Mouse (Mus musculus): Measurements from ENCODE around the gene Hdac9.

Hdac9 gene

GRCm38 (mm10) chr12:34688941-34689340 lies 228.0 kb downstream of the Hdac9 start:
- DNase-seq, result no peak

DNA sequence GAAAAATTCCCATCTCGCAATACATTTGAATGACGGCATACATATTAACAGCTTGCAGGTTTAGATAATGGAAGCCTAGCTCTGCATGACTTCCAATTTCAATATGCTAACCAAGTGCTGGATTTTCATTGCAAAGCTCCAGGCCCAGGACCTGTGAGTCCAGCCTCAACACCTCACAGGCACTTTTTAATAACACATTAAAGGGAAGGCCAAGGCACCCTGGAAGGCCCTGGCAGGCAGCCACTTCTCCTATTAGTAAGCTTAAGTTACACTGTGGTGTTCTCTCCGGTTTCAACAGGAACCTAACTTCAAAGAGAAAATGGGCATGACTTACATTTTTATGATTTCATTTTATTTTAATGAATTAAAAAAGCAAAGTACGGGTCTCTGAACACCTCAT lies 233.5 kb downstream of the Hdac9 start:
- no peak for DNase-seq

DNA sequence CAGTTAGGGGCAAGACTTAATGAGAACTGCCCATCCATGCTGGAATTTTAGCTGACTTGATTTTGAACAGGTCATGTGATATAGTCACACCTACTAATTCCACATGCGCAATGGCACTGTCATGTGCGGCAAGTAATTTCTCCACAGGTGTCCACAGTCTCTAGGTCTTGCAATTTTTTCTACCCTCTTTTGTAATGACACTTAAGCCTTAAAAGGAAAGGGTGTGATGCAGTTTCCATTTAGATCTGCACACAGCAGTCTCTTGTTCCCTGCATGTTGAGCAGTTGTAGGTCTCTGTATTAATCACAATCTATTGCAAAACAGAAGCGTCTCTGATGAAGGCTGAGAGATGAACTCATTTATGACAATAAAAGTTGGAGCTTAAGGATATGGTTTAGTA lies 234.2 kb downstream of the Hdac9 start:
- DNase-seq, result no peak

- no peak for DNase-seq
Measured at GRCm38 (mm10) chr12:34680576-34680975, 236.3 kb downstream of the Hdac9 start.

DNA sequence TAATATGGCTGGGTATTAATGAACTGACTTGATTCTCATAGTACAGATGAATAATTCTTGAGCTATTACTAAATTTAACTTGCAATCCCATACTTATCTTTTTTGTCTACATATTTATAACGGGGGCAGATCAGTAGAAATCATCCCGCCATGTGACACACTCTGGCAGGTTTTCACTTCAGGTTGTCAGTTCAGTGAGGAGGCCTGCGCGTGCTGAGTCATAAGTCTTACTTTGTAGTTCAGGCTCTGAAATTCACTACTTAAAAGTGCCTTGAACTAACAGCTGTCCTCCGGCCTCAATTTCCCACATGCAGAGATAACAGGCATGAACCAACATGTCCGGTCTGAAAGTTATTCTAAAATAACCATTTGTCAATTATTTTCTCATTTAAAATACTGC lies 239.8 kb downstream of the Hdac9 start:
- no peak for DNase-seq

- DNase-seq, result no peak
Measured at GRCm38 (mm10) chr12:34674235-34674634, 242.7 kb downstream of the Hdac9 start.

GRCm38 (mm10) chr12:34673539-34673938 lies 243.4 kb downstream of the Hdac9 start:
- DNase-seq, result no peak

DNA sequence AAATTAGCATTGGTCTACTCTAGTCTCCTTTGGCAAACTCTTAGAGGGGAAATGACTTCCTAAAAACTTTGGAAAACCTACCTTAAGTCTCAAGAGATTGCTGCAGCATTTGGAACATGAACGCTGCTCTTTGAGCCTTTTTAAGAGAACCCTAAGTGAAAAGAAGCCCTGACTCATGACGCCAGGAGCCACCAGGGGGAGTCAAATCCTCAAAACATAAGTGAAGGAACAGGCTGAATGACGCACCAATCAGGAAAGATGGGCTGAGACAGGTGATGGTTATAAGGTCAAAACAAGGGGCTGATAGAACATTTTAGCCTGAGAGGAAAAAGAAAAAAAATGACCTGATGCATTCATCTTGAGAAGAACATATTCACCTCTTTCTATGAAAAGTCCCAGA lies 252.1 kb downstream of the Hdac9 start:
- DNase-seq, result peak; percentile 83

- DNase-seq, result no peak
Measured at GRCm38 (mm10) chr12:34661378-34661777, 255.5 kb downstream of the Hdac9 start.

- DNase-seq, result no peak
Measured at GRCm38 (mm10) chr12:34660027-34660426, 256.9 kb downstream of the Hdac9 start.

GRCm38 (mm10) chr12:34658568-34658967 lies 258.3 kb downstream of the Hdac9 start:
- no peak for DNase-seq

- DNase-seq, result peak; percentile 57
Measured at GRCm38 (mm10) chr12:34658119-34658518, 258.8 kb downstream of the Hdac9 start.

- DNase-seq, result no peak
Measured at GRCm38 (mm10) chr12:34653615-34654014, 263.3 kb downstream of the Hdac9 start.

GRCm38 (mm10) chr12:34648753-34649152 lies 268.1 kb downstream of the Hdac9 start:
- DNase-seq, result no peak

- no peak for DNase-seq
Measured at GRCm38 (mm10) chr12:34641705-34642259, 275.1 kb downstream of the Hdac9 start.

GRCm38 (mm10) chr12:34637238-34638124 lies 279.4 kb downstream of the Hdac9 start:
- DNase-seq, result no peak

- no peak for DNase-seq
Measured at GRCm38 (mm10) chr12:34619101-34619500, 297.8 kb downstream of the Hdac9 start.

- no peak for DNase-seq
Measured at GRCm38 (mm10) chr12:34618321-34618720, 298.6 kb downstream of the Hdac9 start.

DNA sequence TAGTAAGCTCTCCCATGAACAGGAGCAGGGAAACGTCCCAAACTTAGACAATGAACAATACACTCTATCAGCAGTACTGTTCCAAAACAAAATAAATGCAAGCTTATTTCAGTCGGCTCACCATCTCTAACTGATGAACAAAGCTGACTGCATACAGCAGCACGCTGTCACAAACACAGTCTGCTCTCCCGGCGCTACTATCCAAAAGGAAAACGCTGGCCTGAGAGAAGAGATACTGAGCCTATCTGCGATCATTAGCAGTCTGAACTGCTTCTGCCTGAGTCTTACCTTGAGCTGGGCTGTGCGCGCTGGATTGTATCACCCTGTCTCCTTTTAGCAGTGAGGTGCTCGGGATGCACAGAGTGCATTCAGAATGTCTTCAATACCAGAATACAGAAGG lies 299.1 kb downstream of the Hdac9 start:
- DNase-seq, result no peak

GRCm38 (mm10) chr12:34614796-34615195 lies 302.1 kb downstream of the Hdac9 start:
- no peak for DNase-seq

- DNase-seq, result no peak
Measured at GRCm38 (mm10) chr12:34612511-34612910, 304.4 kb downstream of the Hdac9 start.

DNA sequence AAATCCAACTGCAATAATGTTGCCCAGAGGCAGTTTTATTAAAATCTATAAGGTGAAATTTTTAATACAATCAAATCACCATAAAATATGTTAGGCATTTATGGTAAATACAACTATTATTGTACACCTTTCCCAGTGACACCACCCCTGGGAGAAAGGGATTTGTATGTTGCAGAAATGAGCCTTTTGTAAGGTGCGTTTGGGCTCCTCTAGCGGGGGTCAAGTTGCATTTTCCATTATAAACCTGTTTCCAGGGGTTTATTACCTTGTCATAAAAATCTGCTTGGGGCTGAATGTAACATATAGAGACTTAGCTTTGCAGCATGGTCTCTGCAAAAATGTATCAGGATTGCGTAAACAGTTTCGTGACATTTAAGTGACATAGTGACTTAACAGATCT lies 312.4 kb downstream of the Hdac9 start:
- no peak for DNase-seq

- no peak for DNase-seq
Measured at GRCm38 (mm10) chr12:34594167-34594793, 322.6 kb downstream of the Hdac9 start.

- no peak for DNase-seq
Measured at GRCm38 (mm10) chr12:34587171-34587570, 329.7 kb downstream of the Hdac9 start.
